Mouse (Mus musculus): ENCODE results near the gene Ptprd.

DNA sequence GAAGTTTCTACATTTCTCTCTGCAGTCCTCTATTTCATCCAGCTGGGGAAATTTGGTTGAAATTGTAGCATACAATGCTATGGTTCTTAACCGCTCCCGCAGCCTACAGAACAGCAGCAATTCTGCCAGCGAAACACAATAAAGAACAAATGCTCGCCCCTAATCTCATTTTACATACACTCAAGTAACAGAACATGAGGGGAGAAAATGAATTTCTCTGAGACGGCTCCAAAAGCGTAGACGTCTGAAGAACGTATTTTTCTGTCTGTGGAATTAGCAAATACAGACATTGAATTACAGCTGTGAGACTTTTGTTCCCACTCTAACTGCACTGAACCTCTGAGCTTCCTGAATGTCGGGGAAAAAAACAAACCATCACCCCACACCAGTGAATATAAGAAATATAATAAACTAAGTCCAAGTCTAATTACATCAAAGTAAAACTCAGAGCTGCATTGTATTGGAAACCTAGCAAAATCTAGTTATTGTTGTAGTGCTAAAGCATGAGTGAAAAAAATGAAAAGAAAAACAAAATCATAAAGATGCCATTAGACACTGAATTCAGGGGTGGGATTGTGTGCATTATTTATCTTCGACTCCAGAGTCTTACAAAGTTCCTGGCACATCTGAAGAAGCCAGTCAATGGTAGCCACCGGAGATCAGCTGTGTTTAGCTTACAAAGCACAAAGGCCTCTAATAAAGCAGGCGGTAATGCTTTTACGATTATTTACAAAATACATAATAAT lies 2187.8 kb downstream of the Ptprd start:
- TF ChIP-seq CTCF (IDR thresholded peaks at IDR 0.05; ENCODE audit: borderline replicate concordance, insufficient read depth, low read depth, low read length) (no peak), POLR2A (IDR thresholded peaks at IDR 0.05; ENCODE audit: borderline replicate concordance, insufficient read depth, low read length) (no peak)
